Mouse (Mus musculus): ENCODE measurements at regions not wholly inside any gene's neighbourhood (a gene's known extent, or its start where the extent isn't known, plus 50 kb on each side); places are given as distances from the start of the nearest gene placed in this dataset.

DNA sequence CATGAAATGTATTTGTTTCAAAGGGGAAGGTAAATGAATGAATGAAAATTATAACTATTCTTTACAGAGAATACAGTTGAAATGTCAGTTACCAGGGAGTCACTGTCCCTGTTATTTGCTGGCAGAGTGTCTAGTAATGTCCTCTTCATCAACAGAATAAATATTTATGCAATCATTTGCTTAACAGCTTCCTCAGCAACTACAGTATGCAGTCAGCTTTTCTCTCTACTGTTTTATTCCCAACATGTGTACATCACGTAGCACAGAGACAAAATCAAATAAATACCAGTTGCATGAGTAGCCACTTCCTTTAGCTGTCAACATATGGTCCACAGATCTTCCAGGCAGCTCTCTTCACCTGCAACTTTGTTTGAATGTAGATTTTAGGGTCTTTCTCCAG is 90.2 kb upstream of the Plekhg1 start:
- TF ChIP-seq CTCF (IDR thresholded peaks at IDR 0.05; ENCODE audit: control insufficient read depth, insufficient read depth, low read length) (no peak), POLR2A (IDR thresholded peaks at IDR 0.05; ENCODE audit: borderline replicate concordance, control insufficient read depth, low read depth, low read length) (no peak)
